Mouse (Mus musculus) neutrophil, adult 83 days (primary cell): ENCODE data around the gene Gm20835. TPM values are rescaled to one million over a fixed set of nuclear protein-coding genes. Genes with fewer than 3 reads are reported as not detected.

ENCODE experiments used
- total RNA-seq, 2 experiments: library from RNA; stranded (reverse); gene quantifications; one replicate each; pipeline ENCODE4 v1.2.4; 2023

Gene Gm20835
- total RNA-seq = not detected

GRCm38 (mm10) chrY:36735190-36735589 lies at the start of gene Gm20835:
Gene Gm20835, minus strand, starts transcription at chrY:36735290.

